Mouse (Mus musculus) kidney, postnatal 25 days (tissue): ENCODE data around the gene Odf2.
"Not testable (repeated sequence)": the region's sequence is repeated elsewhere in the genome, so short reads cannot be mapped to it uniquely, and the experiment has no call there.

Experiments
- DNase-seq, 2 experiments: peaks; one replicate each; pipeline ENCODE4 v3.0.0; 2021; ENCODE audit warnings: mixed read lengths in 2 of 2

The Odf2 gene

DNA sequence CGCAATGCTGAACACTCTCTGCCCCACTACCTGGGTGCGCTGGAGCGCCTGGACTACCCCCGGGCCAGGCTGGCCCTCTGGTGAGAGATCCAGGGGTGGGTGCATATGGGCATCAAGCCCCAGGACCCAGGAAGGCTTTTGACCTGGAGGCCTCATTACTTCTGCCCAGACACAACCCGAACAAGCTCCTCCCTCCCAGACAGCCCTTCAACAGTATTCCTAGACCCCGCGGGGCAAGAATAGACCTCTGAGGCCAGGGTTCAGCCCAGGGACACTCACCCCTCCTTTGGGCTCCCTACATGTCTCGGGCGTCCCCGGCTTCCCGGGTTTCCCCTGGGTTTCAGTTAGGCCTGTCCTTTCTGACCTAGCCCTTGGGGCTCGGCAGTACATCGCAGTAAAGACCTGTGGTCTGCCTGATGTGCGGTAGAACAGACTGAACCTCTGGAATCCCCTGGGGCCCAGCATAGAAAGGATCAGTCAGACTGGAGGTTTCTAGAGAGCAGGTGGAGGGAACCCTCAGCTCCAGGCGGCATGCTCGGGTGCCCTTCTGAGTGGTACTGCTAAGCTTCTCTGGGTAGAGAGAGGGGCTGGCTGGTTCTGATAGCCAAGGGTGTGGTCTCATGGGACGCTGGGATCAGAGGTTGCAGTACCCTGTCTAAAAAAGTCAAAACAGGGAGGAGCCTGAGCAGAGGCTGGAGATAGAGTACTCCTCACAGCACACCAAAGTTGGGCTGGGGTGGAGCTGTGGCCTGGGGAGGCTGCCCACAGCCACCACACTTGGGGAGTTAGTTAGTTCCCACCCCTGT, 19.2 kb upstream of the Odf2 start:
- DNase-seq = no peak

DNA sequence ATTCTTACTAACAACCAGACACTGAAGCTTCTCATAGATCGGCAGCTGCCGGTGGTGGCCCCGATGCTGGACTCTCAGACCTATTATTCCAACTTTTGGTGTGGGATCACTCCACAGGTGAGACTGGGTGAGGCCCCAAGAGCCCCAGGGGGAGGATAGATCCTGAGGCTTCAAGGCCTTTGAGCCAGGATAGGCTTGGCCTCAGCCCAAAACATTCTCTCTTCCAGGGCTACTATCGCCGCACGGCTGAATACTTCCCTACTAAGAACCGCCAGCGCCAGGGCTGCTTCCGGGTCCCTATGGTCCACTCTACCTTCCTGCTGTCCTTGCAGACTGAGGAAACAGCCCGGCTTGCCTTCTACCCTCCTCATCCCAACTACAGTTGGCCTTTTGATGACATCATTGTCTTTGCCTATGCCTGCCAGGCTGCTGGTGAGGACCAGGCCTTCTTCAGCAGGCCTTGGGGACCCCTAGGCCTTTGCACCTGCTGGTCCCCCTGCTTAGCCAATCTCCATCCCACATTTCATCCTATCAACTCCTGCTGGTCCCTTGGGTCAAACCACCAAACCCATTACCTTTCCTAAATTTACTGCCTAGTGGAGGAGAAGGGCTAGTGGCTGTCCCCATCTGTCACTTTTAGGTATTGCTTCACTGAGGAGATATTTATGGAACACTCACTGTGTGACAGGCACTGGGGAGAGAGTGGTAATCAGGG, 16.3 kb upstream of the Odf2 start:
- no peak for DNase-seq

DNA sequence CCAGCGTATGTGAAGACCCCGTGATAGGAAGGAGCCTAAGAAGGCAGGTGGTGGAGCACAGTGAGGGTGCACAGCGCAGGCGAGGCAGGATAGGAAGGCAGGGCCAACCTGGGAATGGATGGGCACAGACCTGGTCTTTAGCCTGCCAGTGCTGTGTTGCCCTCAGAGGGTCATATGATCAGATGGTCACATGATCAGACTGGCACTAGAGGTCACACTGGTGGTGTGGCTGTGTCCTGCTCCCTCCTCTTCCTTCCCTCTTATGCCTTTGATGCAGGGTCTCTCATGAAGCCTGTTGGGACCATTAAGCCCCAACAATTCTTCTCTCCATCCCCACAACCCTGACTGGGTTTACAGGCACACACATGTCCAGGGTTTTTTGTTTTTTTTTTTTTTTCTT, 15.2 kb upstream of the Odf2 start:
- DNase-seq = no peak

GRCm38 (mm10) chr2:29878061-29878460, 11.0 kb upstream of the Odf2 start:
- DNase-seq = no peak

DNA sequence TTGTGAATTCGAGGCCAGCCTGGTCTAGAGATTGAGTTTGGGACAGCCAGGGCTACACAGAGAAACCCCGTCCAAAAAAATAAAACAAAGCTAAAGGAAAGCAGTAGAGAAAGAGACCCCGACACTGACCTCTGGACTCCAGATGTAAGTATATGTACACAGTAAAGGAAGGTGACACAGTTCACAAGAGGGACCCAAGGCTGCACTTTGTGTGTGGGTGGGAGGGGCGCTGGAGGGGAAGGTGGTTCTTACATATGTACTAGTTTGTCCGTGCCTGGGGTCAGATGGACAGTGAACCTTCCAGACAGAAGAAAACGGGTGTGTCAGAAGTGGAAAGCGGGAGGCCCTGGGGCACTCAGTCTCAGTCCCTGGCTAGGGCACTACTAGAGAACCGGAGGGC, 9.8 kb upstream of the Odf2 start:
- no peak for DNase-seq

DNA sequence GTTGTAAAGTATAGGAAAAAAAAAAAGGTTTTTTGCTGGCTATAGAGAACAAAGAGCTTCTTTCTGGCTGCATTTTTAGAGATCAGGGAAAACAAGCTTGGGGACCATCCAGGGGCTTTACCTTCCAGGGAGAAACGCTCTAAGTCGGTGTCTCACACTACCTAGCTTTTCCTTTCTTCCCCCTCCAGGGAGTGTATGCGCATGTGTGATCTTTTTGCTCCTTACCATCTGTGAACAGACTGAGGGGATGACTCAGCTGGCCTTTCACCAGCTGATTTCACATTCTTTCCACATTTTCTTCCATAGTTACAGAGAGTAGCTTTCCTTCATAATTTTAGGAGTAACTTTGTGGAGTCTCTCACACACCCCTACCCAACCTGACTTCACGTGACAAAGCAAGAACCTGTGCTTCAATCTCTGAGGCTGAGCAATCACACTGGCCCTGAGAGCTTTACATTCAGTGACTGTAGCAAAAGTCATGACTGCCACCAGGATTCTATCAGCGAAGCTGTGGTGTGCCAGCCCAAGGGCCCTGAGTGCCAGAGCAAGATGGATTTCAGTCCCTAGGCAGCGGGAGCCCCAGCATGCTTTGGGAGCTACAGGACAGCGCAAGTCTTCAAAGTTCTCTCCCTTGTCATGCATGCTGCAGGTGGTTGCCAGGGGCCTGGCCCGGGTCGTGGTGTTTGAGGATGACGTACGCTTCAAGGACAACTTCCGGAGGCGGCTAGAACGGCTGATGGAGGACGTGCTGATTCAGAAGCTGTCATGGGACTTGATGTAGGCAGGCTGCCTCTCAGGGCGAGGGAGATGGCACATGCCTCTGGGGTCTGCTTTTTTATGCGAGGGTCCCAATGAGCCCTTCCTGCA, 8.8 kb upstream of the Odf2 start:
- no peak for DNase-seq

GRCm38 (mm10) chr2:29886659-29887292, 2.2 kb upstream of the Odf2 start:
- not testable (repeated sequence) for DNase-seq

GRCm38 (mm10) chr2:29889991-29890833, 1.2 kb downstream of the Odf2 start:
- peak; percentile 90 to 95 for DNase-seq

DNA sequence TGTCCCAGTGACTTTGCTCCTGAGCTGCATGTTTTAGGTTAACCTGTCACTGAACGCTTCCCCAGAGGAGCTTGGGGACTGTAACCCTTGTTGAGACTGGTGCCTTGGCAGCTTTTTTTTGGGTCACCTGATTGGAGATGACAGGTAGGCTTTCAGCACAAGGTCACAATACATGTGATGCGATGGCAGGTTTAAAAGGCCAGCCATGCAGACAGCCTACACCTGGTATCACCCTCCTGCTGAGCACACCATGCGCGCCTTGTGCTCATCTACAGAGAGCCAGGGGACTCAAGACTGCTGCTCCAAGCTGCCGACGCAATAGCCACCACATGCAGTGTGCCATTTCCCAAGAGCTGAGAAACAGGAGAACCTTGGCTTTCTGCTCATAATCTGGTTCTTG, 2.8 kb downstream of the Odf2 start:
- no peak for DNase-seq

GRCm38 (mm10) chr2:29896071-29896470, 7.0 kb downstream of the Odf2 start:
- no peak for DNase-seq

- no peak for DNase-seq
Measured at GRCm38 (mm10) chr2:29897366-29897765, 8.3 kb downstream of the Odf2 start.

DNA sequence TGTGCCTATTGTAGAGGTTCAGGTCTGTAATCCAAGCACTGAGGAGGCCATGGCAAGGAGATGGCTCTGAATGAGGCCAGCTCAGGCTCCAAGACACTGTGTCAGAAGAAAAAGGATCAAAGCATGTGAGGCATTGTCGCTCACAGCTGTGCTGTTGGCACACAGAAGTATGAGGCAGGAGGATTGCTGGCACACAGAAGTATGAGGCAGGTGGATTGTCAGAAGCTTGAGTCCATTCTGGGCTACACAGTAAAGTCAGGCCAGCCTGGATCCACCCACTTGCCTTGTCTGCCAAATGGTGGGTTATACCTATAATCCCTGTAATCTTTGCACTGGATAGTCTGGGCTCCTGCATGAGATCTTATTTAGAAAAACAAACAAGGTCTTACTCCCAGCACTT, 9.1 kb downstream of the Odf2 start:
- DNase-seq = no peak

DNA sequence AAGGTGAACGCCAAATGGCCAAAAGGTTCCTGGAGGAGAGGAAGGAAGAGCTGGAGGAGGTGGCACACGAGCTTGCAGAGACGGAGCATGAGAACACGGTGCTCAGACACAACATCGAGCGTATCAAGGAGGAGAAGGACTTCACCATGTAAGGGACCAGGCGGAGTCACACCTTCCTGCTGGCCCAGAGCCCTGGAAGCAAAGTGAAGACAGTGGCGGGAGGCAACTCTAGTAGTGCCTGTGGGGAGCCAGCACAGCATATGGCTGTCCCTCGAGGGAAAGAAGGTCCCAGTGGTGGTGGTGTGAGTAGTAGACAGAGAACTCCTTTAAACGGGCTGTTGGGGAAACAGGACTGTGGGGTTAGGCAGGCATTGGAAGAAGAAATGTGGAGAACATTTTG, 13.2 kb downstream of the Odf2 start:
- DNase-seq = no peak

- DNase-seq = not testable (repeated sequence)
Measured at GRCm38 (mm10) chr2:29908171-29908570, 19.1 kb downstream of the Odf2 start.

- DNase-seq = peak in 1 of 2 experiments; percentile 14
Measured at GRCm38 (mm10) chr2:29910042-29910441, 21.0 kb downstream of the Odf2 start.

GRCm38 (mm10) chr2:29917621-29918020, 28.6 kb downstream of the Odf2 start:
- no peak for DNase-seq

GRCm38 (mm10) chr2:29922011-29922410, 33.0 kb downstream of the Odf2 start:
- DNase-seq = peak; percentile 86 to 87

GRCm38 (mm10) chr2:29926542-29926941, 37.5 kb downstream of the Odf2 start:
- DNase-seq = peak; percentile 76 to 93

- no peak for DNase-seq
Measured at GRCm38 (mm10) chr2:29930506-29930905, 41.5 kb downstream of the Odf2 start.

DNA sequence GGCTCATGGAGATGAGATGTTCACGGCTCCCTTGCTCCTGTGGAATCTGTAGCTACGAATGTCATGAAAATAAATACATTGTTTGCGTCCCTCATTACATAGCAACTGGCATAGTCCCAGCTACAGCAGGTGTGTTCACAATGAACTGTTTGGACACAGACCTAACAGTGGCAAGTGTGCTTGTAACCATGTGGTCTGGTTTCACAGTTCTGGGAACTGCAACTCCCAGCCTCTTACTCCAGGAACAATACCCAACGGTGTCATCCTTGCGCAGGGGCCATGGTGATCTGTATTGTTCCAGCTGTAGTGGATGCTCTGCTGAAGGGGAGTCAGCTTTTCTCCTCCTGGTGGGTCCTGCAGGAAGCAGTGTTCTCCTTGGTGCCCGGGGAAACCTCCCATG, 42.2 kb downstream of the Odf2 start:
- no peak for DNase-seq

- peak; percentile 97 for DNase-seq
Measured at GRCm38 (mm10) chr2:29934906-29935599, 46.0 kb downstream of the Odf2 start, which contains the start of gene Gle1. TSS of gene Gle1 (plus strand) at chr2:29935426.
